Mouse (Mus musculus) regulatory T cell (primary cell): ENCODE results near the gene Il17re.

Experiments used
- in situ Hi-C: fragments of 300-600 bp; cut with MboI, MseI; formaldehyde crosslinking; loops from one replicate; pipeline ENCODE4 v1.15.1; 2025; ENCODE audit warnings: high pct_unique_total_duplicates

Il17re gene

DNA sequence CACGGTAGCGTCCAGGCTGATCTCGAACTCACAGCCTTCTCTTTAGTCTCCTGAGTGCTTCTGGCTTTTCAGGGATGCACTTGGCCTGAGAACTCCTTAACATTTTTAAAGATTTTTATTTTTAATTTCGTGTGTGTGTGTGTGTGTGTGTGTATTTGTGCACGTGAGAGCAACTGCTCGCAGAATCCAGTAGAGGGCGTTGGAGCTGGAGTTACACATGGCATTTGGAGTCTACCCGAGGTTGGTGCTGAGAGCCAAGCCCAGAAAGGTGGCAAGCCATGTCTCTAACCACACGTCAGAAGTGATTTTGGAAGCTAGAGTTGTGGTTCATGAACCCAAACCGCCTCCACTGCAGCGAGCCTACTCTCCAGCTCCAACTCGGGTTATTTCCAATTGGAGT lies 15.2 kb upstream of the Il17re start:
- in situ Hi-C loops, result no loop called here

GRCm38 (mm10) chr6:113444207-113444965 lies 13.9 kb upstream of the Il17re start:
- in situ Hi-C loops, result no loop called here

GRCm38 (mm10) chr6:113447639-113448038 lies 10.6 kb upstream of the Il17re start:
- in situ Hi-C loops, result loop anchor here (5.0 kb wide), 1 partner anchor 45 kb away; no protein-coding TSS in a partner anchor

- in situ Hi-C loops, result no loop called here
These were observed 6.4 kb upstream of the Il17re start for GRCm38 (mm10) chr6:113451839-113452238.

DNA sequence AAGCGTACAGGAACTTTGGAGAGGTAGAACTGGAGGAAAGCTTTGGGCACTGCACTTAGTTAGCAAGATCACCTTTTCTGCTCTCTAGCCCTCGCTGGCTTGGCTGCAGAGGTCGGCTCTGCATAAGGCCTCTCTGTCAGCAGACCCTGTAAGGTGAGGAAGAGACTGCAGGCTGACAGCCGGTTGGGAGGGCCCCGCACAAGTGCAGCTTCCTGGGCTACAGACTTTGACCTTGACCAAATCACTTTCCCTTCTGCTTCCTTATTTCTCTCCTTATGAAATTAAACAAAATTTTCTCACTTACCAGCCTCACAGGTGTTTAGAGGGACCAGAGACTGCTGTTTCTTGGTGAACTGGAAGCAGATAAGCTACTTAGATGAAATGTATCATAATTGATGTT lies 3.3 kb upstream of the Il17re start:
- in situ Hi-C loops, result no loop called here

GRCm38 (mm10) chr6:113458635-113459034 lies 351 bp downstream of the Il17re start:
- in situ Hi-C loops, result no loop called here

DNA sequence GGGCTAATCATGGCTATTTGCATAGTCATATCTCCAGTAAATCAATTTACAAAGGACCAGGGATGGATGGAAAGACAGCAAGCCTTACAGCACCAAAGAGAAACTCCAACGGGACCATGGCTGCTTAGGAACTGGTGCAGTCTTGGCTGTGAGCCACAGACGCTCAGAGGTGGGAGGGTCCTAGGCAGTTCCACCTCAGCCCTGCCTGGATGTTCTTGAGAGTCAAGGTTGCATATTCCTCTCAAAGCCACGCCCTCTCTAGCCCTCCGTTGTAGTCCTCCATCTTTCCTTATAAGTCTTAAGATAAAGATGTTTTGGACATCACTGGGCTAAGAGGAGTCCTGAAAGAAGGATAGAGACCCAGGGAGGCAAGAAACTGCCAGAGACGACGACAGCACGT lies 5.8 kb downstream of the Il17re start:
- in situ Hi-C loops, result no loop called here

DNA sequence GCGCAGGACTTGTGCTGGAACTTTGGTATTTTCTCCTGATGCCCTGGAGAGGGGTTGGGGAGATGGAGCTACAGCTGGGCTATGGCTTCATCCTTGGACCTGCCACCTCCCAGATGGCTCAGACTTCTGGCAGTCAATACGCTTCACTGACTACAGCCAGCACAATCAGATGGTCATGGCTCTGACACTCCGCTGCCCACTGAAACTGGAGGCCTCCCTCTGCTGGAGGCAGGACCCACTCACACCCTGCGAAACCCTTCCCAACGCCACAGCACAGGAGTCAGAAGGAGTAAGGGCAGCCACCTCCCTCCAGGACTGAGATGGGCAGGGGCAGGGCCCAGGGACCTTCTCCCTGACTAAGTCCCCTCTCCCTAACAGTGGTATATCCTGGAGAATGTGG lies 7.3 kb downstream of the Il17re start:
- in situ Hi-C loops, result no loop called here

GRCm38 (mm10) chr6:113468512-113468911 lies 10.2 kb downstream of the Il17re start:
- in situ Hi-C loops, result no loop called here

- in situ Hi-C loops, result no loop called here
These were observed 10.7 kb downstream of the Il17re start for GRCm38 (mm10) chr6:113469021-113469420.

DNA sequence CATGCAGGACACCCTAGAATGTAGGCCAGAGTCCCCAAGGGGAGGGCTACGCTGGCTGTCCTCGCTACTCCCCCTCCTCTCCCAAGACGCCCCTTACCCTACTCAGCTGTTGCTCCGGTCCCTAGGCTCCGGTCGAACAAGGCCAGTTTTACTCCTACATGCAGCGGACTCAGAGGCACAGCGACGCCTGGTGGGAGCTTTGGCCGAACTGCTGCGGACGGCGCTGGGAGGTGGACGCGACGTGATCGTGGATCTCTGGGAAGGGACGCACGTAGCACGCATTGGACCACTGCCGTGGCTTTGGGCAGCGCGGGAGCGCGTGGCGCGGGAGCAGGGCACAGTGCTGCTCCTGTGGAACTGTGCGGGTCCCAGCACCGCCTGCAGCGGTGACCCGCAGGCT lies 11.1 kb downstream of the Il17re start:
- in situ Hi-C loops, result no loop called here

DNA sequence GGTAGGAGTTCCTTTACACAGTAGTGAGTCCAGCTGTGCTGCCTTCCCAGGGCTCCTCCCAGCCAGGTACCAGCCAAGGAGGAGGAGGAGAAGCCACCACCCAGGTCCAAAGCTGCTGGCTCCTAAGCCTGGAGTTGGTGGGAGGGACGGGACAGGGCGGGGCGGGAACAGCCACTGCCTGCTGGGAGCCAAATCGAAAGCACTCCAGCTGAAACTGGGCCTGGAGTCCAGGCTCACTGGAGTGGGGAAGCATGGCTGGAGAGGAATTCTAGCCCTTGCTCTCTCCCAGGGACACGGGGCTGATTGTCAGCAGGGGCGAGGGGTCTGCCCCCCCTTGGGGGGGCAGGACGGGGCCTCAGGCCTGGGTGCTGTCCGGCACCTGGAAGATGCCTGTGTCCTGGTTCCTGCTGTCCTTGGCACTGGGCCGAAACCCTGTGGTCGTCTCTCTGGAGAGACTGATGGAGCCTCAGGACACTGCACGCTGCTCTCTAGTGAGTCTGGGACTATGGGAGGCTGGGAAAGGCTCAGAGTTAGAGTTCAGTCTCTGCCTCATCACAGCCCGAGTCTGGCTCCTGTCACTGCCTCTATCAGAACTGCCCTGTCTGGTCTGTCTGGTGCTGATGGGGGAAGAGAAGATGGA lies 13.1 kb downstream of the Il17re start, which contains the start of gene Il17rc:
Gene Il17rc, plus strand, starts transcription at position 131 of the 640 bp plus-strand sequence.
- in situ Hi-C loops, result no loop called here

GRCm38 (mm10) chr6:113472061-113472460 lies 13.8 kb downstream of the Il17re start:
- in situ Hi-C loops, result no loop called here

GRCm38 (mm10) chr6:113473246-113473645 lies 15.0 kb downstream of the Il17re start:
- in situ Hi-C loops, result no loop called here

DNA sequence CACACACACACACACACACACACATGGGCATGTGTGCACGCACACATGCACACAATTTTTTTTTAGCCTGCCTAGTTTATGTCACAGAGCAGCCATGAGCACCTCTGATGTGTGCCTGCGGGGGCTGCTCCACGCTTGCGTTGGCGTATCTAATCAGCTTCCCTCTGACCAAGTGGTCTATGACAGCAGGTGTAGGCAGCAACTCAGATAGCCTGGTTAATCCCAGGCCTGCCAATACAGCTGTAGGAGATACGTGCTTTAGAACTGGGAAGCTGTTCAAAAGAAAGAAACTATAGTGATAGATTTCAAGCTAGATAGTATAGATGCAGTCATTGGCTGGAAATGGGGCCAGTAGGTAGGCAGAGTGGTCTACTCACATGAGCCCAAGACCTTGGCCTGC lies 15.4 kb downstream of the Il17re start:
- in situ Hi-C loops, result no loop called here

DNA sequence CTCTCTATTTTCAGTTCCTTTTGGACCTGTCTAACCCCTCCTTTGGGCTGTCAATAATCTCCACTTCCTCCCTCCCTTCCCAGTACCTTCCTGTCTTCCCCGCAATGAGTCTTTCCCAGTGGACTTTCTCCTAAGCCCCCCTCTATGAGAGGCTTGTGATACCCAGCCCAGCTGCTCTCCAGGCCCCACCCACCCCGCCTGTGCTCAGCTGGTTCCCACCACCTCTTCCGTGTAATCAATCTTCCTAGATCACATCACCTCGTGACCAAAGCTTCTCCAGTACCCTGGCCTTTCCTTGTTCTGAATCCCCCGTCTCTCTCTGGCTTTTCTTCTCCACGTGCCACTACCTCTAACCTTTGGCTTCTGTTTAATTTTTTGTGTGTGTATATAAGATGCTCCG lies 19.1 kb downstream of the Il17re start:
- in situ Hi-C loops, result no loop called here

DNA sequence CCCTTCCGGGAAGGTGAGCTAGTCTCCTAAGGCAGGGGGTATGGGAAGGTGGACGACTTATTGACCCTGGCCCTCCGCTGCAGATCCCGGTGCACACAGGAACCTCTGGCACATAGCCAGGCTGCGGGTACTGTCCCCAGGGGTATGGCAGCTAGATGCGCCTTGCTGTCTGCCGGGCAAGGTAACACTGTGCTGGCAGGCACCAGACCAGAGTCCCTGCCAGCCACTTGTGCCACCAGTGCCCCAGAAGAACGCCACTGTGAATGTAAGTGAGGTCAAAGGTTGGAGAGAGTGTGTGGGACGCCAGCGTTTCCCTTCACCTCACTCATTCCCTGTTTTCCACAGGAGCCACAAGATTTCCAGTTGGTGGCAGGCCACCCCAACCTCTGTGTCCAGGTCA lies 20.6 kb downstream of the Il17re start:
- in situ Hi-C loops, result no loop called here

- in situ Hi-C loops, result no loop called here
These were observed 22.5 kb downstream of the Il17re start for GRCm38 (mm10) chr6:113480555-113481373.

DNA sequence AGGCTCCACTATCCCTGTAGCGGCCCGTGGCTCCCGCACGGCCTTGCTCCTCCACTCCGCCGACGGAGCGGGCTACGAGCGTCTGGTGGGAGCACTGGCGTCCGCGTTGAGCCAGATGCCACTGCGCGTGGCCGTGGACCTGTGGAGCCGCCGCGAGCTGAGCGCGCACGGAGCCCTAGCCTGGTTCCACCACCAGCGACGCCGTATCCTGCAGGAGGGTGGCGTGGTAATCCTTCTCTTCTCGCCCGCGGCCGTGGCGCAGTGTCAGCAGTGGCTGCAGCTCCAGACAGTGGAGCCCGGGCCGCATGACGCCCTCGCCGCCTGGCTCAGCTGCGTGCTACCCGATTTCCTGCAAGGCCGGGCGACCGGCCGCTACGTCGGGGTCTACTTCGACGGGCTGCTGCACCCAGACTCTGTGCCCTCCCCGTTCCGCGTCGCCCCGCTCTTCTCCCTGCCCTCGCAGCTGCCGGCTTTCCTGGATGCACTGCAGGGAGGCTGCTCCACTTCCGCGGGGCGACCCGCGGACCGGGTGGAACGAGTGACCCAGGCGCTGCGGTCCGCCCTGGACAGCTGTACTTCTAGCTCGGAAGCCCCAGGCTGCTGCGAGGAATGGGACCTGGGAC lies 24.3 kb downstream of the Il17re start:
- in situ Hi-C loops, result no loop called here

DNA sequence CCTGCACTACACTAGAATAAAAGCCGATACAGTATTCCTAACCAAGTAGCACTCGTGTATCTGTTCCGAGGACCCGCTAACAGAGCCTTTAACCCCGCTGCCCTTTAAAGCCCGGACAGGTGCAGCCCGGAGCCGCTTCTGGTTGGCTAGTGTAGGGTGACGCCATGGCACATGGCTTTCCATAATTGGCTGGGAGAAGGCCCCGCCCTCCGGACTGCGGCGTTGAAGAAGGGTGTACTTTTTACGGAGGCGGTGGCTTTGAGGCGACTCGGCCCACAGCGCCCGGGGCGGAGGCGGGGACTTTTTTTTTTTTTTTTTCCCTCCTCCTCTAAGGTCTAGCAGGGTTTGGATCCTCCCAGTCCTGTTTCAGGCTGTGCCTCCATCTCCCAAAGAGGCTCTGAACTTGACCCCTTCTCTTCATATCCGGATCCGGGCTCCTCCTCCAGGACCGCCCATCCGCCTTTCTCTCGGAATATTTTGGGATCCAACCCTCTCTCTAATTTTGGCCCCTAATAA lies 24.9 kb downstream of the Il17re start, which contains the start of gene Creld1:
Gene Creld1, plus strand, starts transcription at position 198 of the 516 bp plus-strand sequence.
- in situ Hi-C loops, result no loop called here

DNA sequence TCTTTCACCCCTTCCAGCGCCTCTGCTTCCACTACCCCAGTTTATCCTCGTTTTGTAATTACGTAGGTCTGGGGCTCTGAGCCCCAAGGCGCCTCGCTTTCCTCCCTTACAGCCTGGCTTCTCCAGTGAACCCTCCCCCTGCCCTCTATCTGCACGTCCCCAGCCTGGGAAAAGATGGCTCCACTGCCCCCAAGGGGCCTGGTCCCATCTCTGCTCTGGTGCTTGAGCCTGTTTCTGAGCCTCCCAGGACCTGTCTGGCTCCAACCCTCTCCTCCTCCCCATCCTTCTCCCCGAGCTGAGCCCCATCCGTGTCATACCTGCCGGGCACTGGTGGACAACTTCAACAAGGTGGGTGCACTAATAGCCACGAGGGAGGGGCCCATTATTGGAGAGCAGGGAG lies 25.4 kb downstream of the Il17re start:
- in situ Hi-C loops, result no loop called here
